Mouse (Mus musculus): ENCODE measurements around the gene Zkscan14. TPM values are rescaled to one million over a fixed set of nuclear protein-coding genes. Genes with fewer than 3 reads are reported as not detected.
A peak's percentile ranks its signal among the peaks of the same experiment; 100 is the strongest.
"Not testable (repeated sequence)": the region's sequence is repeated elsewhere in the genome, so short reads cannot be mapped to it uniquely, and the experiment has no call there.

Zkscan14 gene
- 8.3 and 10.5 TPM in 2 replicates for total RNA-seq (2021)
- long read RNA-seq, experiment 1, transcript Zkscan14-201 (3 exons, 1,967 nt): major isoform, 13 of 15 reads
- long read RNA-seq, experiment 1, partial matches to known transcripts: 1 of 15 reads
- long read RNA-seq, experiment 1, other reads (novel, unspliced or antisense): 1 of 15 reads
- long read RNA-seq, experiment 2, partial matches to known transcripts: 0 of 8 reads
- long read RNA-seq, experiment 2, other reads (novel, unspliced or antisense): 4 of 8 reads

DNA sequence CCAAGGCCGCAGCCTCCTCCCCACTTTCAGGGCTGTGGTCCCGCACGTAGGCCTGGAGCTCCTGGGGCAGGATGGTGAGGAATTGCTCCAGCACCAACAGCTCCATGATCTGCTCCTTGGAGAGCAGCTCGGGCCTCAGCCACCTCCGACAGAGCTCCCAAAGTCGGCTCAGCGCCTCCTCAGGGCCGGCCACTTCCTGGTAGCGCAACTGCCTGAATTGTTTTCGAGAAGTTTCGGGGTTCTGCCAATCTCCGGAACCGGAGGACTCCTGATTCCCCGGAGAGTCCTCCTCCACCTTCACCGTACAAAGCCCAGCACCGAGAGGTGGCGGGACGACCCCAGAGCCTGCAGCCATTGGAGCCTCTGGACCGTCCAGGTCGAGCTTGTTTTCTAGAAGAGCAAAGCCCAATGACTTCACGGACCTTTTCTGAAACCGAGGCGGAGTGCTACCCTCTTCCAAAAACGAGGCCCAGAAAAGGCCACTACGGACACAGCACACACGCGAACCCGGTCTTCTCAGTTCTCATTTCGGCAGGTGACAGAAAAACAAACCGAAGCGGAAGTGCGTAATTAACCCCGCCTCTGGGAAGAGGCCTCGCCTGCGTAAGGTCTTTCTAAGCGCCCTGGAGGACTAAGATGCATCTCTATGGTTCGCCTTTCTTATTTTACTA lies at the start of gene Zkscan14:
TSS of gene Zkscan14 (minus strand) at position 548 of the 671 bp plus-strand sequence.
- DNase-seq: peak; percentile 85

- DNase-seq: no peak
Observed at GRCm38 (mm10) chr5:145249520-145249919, 47.9 kb upstream of the Zkscan14 start.

- peak; percentile 36 for DNase-seq
Observed at GRCm38 (mm10) chr5:145234636-145235035, 33.0 kb upstream of the Zkscan14 start.

- DNase-seq: peak; percentile 75
Observed at GRCm38 (mm10) chr5:145231893-145232411, 30.3 kb upstream of the Zkscan14 start.

- peak; percentile 99 for DNase-seq
Observed at GRCm38 (mm10) chr5:145231367-145231871, 29.8 kb upstream of the Zkscan14 start, which contains the start of gene Zfp655. Gene Zfp655 (plus strand): TSS chr5:145231715.

GRCm38 (mm10) chr5:145230641-145231040 lies 29.0 kb upstream of the Zkscan14 start:
- DNase-seq: no peak

GRCm38 (mm10) chr5:145229283-145229682 lies 27.6 kb upstream of the Zkscan14 start:
- DNase-seq: not testable (repeated sequence)

DNA sequence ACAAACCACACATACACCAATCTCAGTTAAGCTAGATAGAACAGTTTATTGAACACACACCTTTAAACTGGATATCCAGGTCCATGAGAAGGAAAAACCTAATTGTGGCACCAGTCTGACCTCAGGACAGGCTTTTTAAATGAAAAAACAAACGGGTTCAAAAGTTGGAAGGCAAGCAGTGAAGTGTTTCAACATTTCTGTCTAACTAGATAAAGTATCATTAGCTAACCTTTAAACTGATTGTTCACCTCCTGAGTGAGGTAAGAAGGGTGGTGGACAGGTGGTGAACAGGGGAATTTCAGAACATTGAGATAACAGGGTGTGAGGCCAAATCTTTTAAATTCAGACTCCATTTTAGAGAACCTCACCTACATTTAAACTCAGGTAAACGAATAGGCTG lies 24.8 kb upstream of the Zkscan14 start:
- DNase-seq: no peak

- DNase-seq: no peak
Observed at GRCm38 (mm10) chr5:145223395-145223794, 21.7 kb upstream of the Zkscan14 start.

GRCm38 (mm10) chr5:145222840-145223239 lies 21.2 kb upstream of the Zkscan14 start:
- DNase-seq: peak; percentile 64

DNA sequence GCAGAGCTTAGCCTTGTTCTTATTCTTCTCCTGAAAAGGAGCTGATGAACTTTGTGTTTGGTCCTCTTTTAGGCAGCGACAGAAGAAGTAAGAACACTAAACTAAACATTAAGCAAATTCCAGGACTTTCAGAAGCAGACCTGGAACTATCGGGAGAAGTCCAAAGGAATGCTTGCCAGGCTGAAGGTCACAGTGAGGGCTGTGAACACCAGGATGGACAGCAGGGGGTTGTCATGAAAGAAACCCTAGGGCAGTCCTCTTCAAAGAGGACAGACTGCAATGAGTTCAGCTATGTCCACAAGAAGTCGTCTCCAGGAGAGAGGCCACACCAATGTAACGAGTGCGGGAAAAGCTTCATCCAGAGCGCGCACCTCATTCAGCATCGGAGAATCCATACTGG lies 18.3 kb upstream of the Zkscan14 start:
- DNase-seq: no peak

DNA sequence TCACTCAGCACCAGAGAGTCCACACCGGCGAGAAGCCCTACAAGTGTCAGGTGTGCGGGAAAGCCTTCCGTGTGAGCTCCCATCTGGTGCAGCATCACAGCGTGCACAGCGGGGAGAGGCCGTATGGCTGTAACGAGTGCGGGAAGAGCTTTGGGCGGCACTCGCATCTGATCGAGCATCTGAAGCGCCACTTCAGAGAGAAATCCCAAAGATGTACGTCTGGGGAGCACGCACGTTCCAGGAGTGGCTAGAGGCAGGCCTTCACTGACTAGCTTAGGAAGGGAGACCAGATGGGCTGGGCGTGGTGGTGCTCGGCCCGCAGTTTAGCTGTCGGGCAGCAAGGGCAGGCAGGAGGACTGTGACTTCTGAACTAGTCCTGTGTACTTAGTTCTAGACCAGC lies 17.0 kb upstream of the Zkscan14 start:
- no peak for DNase-seq

DNA sequence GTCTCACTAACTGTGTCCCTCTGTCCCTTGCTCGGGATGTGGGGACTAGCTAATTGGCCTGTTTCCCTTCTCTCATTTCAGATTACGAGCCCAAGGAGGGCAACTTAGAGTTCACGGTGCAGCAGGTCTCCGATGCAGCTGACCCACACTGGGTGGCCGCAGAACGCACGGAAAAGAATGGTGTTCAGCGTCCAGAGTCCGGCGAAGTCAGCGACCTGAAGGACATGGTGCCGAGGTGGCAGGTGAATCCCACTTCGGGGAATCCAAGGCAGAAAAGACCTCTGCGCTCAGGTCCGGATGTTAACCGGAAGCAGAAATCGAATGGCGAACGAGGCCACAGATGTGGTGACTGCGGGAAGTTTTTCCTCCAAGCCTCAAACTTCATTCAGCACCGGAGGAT lies 16.5 kb upstream of the Zkscan14 start:
- no peak for DNase-seq

- no peak for DNase-seq
Observed at GRCm38 (mm10) chr5:145217746-145218145, 16.1 kb upstream of the Zkscan14 start.

GRCm38 (mm10) chr5:145214679-145215078 lies 13.0 kb upstream of the Zkscan14 start:
- no peak for DNase-seq

GRCm38 (mm10) chr5:145213505-145213904 lies 11.8 kb upstream of the Zkscan14 start:
- DNase-seq: no peak

- no peak for DNase-seq
Observed at GRCm38 (mm10) chr5:145212216-145212615, 10.5 kb upstream of the Zkscan14 start.

DNA sequence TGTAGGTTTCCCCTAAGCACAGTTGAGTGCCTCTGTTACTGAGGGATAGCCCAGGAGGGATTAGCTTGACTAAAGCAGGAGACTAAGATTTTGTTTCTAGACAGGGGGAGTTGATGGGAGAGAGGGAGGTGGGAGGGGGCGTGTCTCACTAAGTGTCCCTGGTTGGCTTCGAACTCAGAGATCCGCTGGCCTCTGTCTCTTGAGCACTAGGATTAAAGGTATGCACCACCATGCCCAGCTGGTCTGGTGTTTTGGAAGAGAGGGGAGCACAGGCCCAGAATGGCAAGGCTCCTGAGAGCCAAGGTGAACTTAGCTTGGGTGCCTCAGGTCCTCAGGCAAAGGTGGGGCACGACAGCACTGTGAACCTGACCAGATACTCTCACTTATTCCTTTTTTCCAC lies 9.7 kb upstream of the Zkscan14 start:
- no peak for DNase-seq

GRCm38 (mm10) chr5:145208391-145208790 lies 6.7 kb upstream of the Zkscan14 start:
- DNase-seq: not testable (repeated sequence)

DNA sequence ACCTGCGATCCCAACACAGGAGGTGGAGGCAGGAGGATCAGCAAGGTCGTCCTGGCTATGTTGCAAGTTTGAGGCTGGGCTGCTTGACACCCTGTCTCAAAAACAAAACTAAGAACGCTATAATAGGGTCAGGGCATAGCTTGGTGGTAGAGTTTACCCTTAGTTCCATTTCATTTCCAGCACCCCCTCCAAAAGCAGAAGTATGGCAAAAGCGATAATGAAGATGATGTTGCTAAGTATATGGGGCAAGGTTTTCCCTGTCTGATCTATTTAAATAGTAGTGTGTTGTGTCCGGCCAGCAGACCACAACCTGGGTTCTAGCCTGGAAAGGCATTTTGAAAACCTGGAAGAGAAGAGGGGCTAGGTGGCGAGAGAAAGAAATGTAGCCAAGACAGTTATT lies 6.3 kb upstream of the Zkscan14 start:
- no peak for DNase-seq

DNA sequence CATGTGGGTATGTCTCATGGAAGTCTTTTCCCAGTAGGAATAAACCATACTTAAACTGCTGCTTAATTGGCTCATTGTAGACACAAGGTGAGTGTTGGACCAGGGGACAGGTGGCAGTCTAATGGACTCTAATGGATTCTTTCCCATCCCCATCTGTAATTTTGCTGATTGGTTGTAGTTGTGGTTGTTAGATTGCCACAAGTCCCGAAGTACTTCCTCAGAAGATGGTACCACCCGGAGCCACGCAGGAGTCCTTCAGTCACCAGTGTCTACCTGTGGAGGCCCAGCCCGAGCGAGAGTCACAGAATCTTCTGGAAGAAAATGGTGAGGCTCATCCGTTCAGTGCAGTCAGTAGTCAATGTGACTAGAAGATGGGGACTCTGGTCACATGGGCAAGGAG lies 5.7 kb upstream of the Zkscan14 start:
- no peak for DNase-seq

DNA sequence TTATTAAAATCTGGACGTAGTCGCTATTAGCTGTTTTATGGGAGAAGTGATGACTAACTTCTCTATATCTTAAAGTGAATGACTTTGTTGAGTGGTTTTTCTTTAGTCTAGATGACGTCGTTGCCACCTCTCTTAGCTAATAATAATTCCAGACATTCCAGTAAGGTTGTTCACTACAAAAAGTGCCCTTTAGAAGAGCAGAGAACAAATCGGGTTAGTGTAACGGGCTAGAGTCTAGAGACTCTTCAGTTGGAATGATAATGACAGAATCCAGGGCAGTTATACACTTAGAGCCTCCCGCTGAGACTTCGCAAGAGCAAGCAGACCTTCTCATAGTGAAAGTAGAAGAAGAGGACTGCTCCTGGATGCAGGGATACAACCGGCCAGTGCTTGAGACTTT lies 3.4 kb upstream of the Zkscan14 start:
- no peak for DNase-seq

- DNase-seq: peak; percentile 99
Observed at GRCm38 (mm10) chr5:145203936-145204691, 2.4 kb upstream of the Zkscan14 start, which contains the start of gene Zkscan5. Gene Zkscan5 (plus strand): TSS chr5:145204562.
